Mouse (Mus musculus) lung, embryonic 15.5 days (tissue): Measurements from ENCODE around the gene Arid3a. TPM values are rescaled to one million over a fixed set of nuclear protein-coding genes. Genes with fewer than 3 reads are reported as not detected.
A peak's percentile ranks its signal among the peaks of the same experiment; 100 is the strongest.

ENCODE experiments used
- ATAC-seq: fragments of 200-750 bp; cut with Nextera tagmentation; 2 replicates; pipeline ENCODE4 v1.8.0; 2017; ENCODE audit warnings: moderate number of reproducible peaks, borderline replicate concordance; ENCODE audit not compliant: low FRiP score, low TSS enrichment; ENCODE audit errors: extremely low read depth
- H3K27ac ChIP-seq: fragments of 300-500 bp; sonication (generic); 2 replicates; pipeline ENCODE4 v1.5.1; 2015; ENCODE audit warnings: moderate library complexity, mild to moderate bottlenecking, inconsistent platforms
- H3K27me3 ChIP-seq: fragments of 300-500 bp; sonication (generic); 2 replicates; pipeline ENCODE4 v1.6.1; 2015; ENCODE audit warnings: inconsistent platforms
- H3K36me3 ChIP-seq: fragments of 300-500 bp; sonication (generic); 2 replicates; pipeline ENCODE4 v1.6.1; 2015; ENCODE audit warnings: inconsistent platforms
- H3K4me1 ChIP-seq: fragments of 300-500 bp; sonication (generic); 2 replicates; pipeline ENCODE4 v1.6.1; 2015; ENCODE audit warnings: inconsistent platforms
- H3K4me2 ChIP-seq: fragments of 300-500 bp; sonication (generic); 2 replicates; pipeline ENCODE4 v1.6.1; 2015; ENCODE audit warnings: inconsistent platforms, mild to moderate bottlenecking, moderate library complexity
- H3K4me3 ChIP-seq: fragments of 300-500 bp; sonication (generic); 2 replicates; pipeline ENCODE4 v1.5.1; 2015; ENCODE audit warnings: mild to moderate bottlenecking, inconsistent platforms
- H3K9ac ChIP-seq: fragments of 300-500 bp; sonication (generic); 2 replicates; pipeline ENCODE4 v1.6.1; 2015; ENCODE audit warnings: inconsistent platforms
- H3K9me3 ChIP-seq: fragments of 300-500 bp; sonication (generic); 2 replicates; pipeline ENCODE4 v1.6.1; 2016; ENCODE audit warnings: inconsistent platforms
- WGBS: fragments of 180-500 bp; shearing (Covaris S2); methylation state at CpG from one replicate; pipeline ENCODE4 v1.1.7; 2015; 5-methylcytosine and 5-hydroxymethylcytosine counted together
- polyA plus RNA-seq: library from polyadenylated mRNA; unstranded; fragments of >200 nt; fragmentation: Nextera tagmentation; extraction: Ambion mirVana; gene quantifications from 2 replicates; pipeline ENCODE4 v1.2.1, GENCODE M21; 2015

Gene Arid3a
- polyA plus RNA-seq, 1 experiment from 2014 or later, result 6.0 TPM

DNA sequence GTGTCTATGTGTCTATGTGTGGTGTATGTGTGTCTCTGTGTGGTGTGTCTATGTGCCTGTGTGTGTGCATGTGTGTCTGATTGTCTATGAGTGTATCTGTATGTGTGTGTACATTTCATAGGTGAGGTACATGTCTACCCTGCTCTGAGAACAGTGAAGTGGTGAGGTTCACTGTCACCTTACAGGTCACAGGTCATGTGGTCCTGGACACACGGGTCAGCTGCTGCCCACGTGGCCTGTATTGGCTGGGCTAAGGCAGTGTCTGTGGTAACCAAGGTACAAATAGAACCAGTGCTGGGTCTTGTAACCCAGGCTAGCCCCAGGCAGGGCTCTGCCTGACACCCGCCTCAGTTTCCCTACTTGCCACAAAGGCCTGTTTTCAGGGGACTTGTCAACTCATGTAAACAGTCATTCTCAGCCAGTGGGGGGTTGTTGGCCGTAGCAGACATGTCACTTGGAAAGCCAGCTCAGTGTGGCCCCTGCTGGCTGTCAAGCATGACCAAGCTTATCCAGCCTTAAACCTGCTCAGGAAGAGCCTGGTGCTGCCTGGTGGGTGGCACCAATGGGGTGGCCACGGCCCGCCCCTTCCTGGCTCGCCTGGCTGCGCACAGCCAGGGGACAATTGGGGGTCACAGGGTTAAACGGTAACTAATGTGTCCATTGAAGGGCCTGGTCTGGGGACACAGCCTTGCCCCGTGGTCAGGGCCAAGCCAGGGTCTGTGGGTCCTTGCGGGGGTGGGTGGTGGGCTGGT is 11.1 kb downstream of the Arid3a start:
- Histone ChIP-seq H3K9ac (no peak overlapping the region), H3K36me3 (peaks cover 10% of the 10 kb centered on the region; the same call in 1 of the 2 replicates), H3K9me3 (no peaks in the 10 kb centered on the region), H3K27ac (no peak overlapping the region), H3K27me3 (no peaks in the 10 kb centered on the region), H3K4me2 (no peak overlapping the region), H3K4me3 (no peak overlapping the region), H3K4me1 (peaks cover 61% of the 10 kb centered on the region)
- no peak for ATAC-seq
- WGBS, result 76% methylated on average over 11 of the region's 11 CpGs

GRCm38 (mm10) chr10:79940749-79941148 is 13.9 kb downstream of the Arid3a start:
- no peak overlapping the region for H3K27ac ChIP-seq

GRCm38 (mm10) chr10:79942988-79943387 is 16.1 kb downstream of the Arid3a start:
- no peak overlapping the region for H3K4me2 ChIP-seq

More at GRCm38 (mm10) chr10:79940749-79941148, 13.9 kb downstream of the Arid3a start:
- H3K4me1 ChIP-seq, result peaks cover 49% of the 10 kb centered on the region
- no peak overlapping the region for H3K4me3 ChIP-seq
- WGBS, result 49% methylated on average over 7 of the region's 7 CpGs
- ATAC-seq, result no peak
- no peak overlapping the region for H3K9ac ChIP-seq
- H3K36me3 ChIP-seq, result peaks cover 10% of the 10 kb centered on the region; the same call in 1 of the 2 replicates
- H3K9me3 ChIP-seq, result no peaks in the 10 kb centered on the region
- no peak overlapping the region for H3K4me2 ChIP-seq
- H3K27me3 ChIP-seq, result no peaks in the 10 kb centered on the region

GRCm38 (mm10) chr10:79943471-79943901 is 16.6 kb downstream of the Arid3a start:
- WGBS, result 63% methylated on average over 9 of the region's 9 CpGs
- no peak overlapping the region for H3K9ac ChIP-seq
- no peak overlapping the region for H3K4me3 ChIP-seq
- H3K36me3 ChIP-seq, result peaks cover 10% of the 10 kb centered on the region; the same call in 1 of the 2 replicates
- peak overlapping the region; percentile 43 for H3K27ac ChIP-seq
- H3K27me3 ChIP-seq, result no peaks in the 10 kb centered on the region
- H3K4me2 ChIP-seq, result no peak overlapping the region
- H3K4me1 ChIP-seq, result peaks cover 43% of the 10 kb centered on the region
- no peaks in the 10 kb centered on the region for H3K9me3 ChIP-seq
- ATAC-seq, result no peak

More at GRCm38 (mm10) chr10:79942988-79943387, 16.1 kb downstream of the Arid3a start:
- ATAC-seq, result no peak
- Histone ChIP-seq H3K27me3 (no peaks in the 10 kb centered on the region), H3K9me3 (no peaks in the 10 kb centered on the region), H3K9ac (no peak overlapping the region), H3K27ac (0 out of 2 replicates have a peak overlapping the region, but pooled peaks have one; percentile 3), H3K36me3 (peaks cover 10% of the 10 kb centered on the region; the same call in 1 of the 2 replicates), H3K4me3 (no peak overlapping the region), H3K4me1 (peaks cover 47% of the 10 kb centered on the region)
- 74% methylated on average over 1 of the region's 1 CpGs for WGBS

GRCm38 (mm10) chr10:79945507-79946234 is 18.8 kb downstream of the Arid3a start:
- 32% methylated on average over 16 of the region's 16 CpGs for WGBS
- ATAC-seq, result peak; percentile 73; the same call in 1 of the 2 replicates

DNA sequence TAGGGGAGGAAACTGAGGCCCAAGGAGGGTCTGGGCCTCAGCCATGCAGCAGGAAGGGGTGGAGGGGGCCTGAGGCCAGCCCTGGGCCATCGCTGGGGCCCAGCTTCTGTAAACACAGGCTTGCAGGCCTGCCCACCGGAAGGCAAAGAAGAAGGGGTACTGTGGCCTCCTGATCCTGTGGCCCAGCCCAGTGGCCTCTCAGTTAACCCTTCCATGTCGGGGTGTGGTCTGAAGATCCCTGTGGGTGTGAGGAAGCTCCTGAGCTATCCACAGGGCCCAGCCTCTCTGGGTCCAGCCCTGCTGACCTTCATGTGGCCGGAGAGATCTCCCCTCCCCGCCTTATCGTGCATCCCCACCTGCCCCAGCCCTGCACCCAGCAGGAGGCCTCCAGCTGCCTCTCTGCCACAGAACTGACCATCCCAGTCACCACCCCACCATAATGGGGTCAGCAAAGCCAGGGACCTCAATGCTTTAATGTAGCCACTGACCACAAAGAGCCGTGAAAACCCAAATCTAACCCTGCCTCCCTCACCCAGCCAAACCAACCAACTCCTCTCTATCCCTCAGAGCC is 20.0 kb downstream of the Arid3a start:
- Histone ChIP-seq H3K4me2 (peak overlapping the region; percentile 27; the same call in 1 of the 2 replicates), H3K4me1 (peaks cover 37% of the 10 kb centered on the region), H3K4me3 (no peak overlapping the region), H3K9ac (no peak overlapping the region), H3K9me3 (no peaks in the 10 kb centered on the region), H3K27me3 (no peaks in the 10 kb centered on the region), H3K27ac (peak overlapping the region; percentile 90), H3K36me3 (peaks cover 34% of the 10 kb centered on the region)
- no peak for ATAC-seq
- WGBS, result 27% methylated on average over 7 of the region's 7 CpGs

More at GRCm38 (mm10) chr10:79945507-79946234, 18.8 kb downstream of the Arid3a start:
- H3K4me2 ChIP-seq, result peak overlapping the region; percentile 31
- H3K27ac ChIP-seq, result peak overlapping the region; percentile 90
- no peaks in the 10 kb centered on the region for H3K9me3 ChIP-seq
- no peak overlapping the region for H3K4me3 ChIP-seq
- peaks cover 37% of the 10 kb centered on the region for H3K4me1 ChIP-seq
- H3K27me3 ChIP-seq, result no peaks in the 10 kb centered on the region
- peak overlapping the region; percentile 17; the same call in 1 of the 2 replicates for H3K9ac ChIP-seq
- peaks cover 28% of the 10 kb centered on the region for H3K36me3 ChIP-seq

- Histone ChIP-seq H3K9me3 (no peaks in the 10 kb centered on the region), H3K27ac (0 out of 2 replicates have a peak overlapping the region, but pooled peaks have one; percentile 90), H3K27me3 (no peaks in the 10 kb centered on the region), H3K9ac (no peak overlapping the region), H3K4me2 (no peak overlapping the region), H3K4me1 (peaks cover 37% of the 10 kb centered on the region), H3K36me3 (peaks cover 29% of the 10 kb centered on the region), H3K4me3 (no peak overlapping the region)
- ATAC-seq, result no peak
- 61% methylated on average over 6 of the region's 6 CpGs for WGBS
Measured at GRCm38 (mm10) chr10:79947502-79947901, 20.7 kb downstream of the Arid3a start.

- H3K9ac ChIP-seq, result no peak overlapping the region
- no peaks in the 10 kb centered on the region for H3K27me3 ChIP-seq
- ATAC-seq, result no peak
- H3K9me3 ChIP-seq, result no peaks in the 10 kb centered on the region
- 79% methylated on average over 4 of the region's 4 CpGs for WGBS
- no peak overlapping the region for H3K4me2 ChIP-seq
- H3K4me1 ChIP-seq, result peaks cover 29% of the 10 kb centered on the region
- H3K4me3 ChIP-seq, result no peak overlapping the region
- H3K36me3 ChIP-seq, result peaks cover 40% of the 10 kb centered on the region
- no peak overlapping the region for H3K27ac ChIP-seq
Measured at GRCm38 (mm10) chr10:79949873-79950272, 23.0 kb downstream of the Arid3a start.

DNA sequence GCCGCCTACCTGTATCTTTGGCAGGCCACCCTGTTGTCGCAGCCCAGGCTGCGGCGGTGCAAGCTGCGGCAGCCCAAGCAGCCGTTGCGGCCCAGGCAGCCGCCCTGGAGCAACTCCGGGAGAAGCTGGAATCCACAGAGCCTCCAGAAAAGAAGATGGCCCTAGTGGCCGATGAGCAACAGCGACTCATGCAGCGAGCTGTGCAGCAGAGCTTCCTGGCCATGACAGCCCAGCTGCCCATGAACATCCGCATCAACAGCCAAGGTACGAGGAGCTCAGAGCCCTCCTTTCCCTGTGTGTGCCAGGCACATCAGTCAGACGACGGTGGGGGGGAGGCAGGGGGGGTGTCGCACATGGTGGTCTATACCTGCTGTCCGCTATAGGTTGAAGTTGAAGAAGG is 23.8 kb downstream of the Arid3a start:
- peaks cover 40% of the 10 kb centered on the region for H3K36me3 ChIP-seq
- no peak for ATAC-seq

GRCm38 (mm10) chr10:79953946-79954345 is 27.1 kb downstream of the Arid3a start:
- H3K4me2 ChIP-seq, result no peak overlapping the region
- H3K36me3 ChIP-seq, result peaks cover 39% of the 10 kb centered on the region
- H3K4me3 ChIP-seq, result no peak overlapping the region
- no peak overlapping the region for H3K9ac ChIP-seq
- ATAC-seq, result no peak
- no peak overlapping the region for H3K27ac ChIP-seq
- 85% methylated on average over 6 of the region's 6 CpGs for WGBS
- no peaks in the 10 kb centered on the region for H3K27me3 ChIP-seq
- H3K4me1 ChIP-seq, result peaks cover 11% of the 10 kb centered on the region; the same call in 1 of the 2 replicates
- H3K9me3 ChIP-seq, result no peaks in the 10 kb centered on the region

More for the DNA sequence above, 23.8 kb downstream of the Arid3a start:
- Histone ChIP-seq H3K4me3 (no peak overlapping the region), H3K27ac (no peak overlapping the region), H3K9me3 (no peaks in the 10 kb centered on the region), H3K27me3 (no peaks in the 10 kb centered on the region), H3K9ac (no peak overlapping the region), H3K4me2 (no peak overlapping the region), H3K4me1 (peaks cover 21% of the 10 kb centered on the region)
- 83% methylated on average over 18 of the region's 18 CpGs for WGBS

DNA sequence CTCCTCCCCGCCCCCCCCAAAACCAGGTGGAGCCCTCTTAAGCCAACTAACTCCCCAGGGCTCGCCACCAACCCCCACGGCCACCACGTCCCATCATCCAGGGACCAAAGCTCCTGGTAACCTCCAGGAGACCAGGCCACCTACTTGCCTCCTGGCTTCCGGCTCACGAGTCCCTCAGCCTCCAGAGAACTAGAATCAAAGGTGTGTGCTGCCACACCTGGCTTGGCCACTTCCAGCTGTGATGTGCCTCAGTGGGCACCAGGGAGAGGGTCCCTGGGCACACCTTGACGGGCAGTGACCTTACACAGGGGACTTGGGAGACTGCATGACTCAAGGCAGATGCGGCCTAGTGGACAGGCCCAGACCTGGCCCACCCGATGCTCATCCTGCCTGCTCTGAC is 28.8 kb downstream of the Arid3a start:
- Histone ChIP-seq H3K9me3 (no peaks in the 10 kb centered on the region), H3K27ac (no peak overlapping the region), H3K9ac (no peak overlapping the region), H3K4me1 (peaks cover 14% of the 10 kb centered on the region), H3K4me3 (no peak overlapping the region), H3K4me2 (no peak overlapping the region), H3K27me3 (no peaks in the 10 kb centered on the region), H3K36me3 (peaks cover 23% of the 10 kb centered on the region)
- 63% methylated on average over 9 of the region's 9 CpGs for WGBS
- no peak for ATAC-seq
